Mouse (Mus musculus) forebrain, embryonic 10.5 days (tissue): ENCODE results near the gene Cacnb3. TPM values are rescaled to one million over a fixed set of nuclear protein-coding genes. Genes with fewer than 3 reads are reported as not detected.
A peak's percentile ranks its signal among the peaks of the same experiment; 100 is the strongest.

ENCODE experiments used
- DNase-seq: peaks from one replicate; pipeline ENCODE4 v3.0.0-alpha.2; 2017; ENCODE audit warnings: low spot score; ENCODE audit errors: extremely low spot score
- H3K27ac ChIP-seq: fragments of 300-500 bp; sonication (generic); 2 replicates; pipeline ENCODE4 v1.5.1; 2016; ENCODE audit warnings: mild to moderate bottlenecking
- H3K27me3 ChIP-seq: fragments of 300-500 bp; sonication (generic); 2 replicates; pipeline ENCODE4 v1.6.1; 2016; ENCODE audit warnings: mild to moderate bottlenecking; ENCODE audit not compliant: poor library complexity, severe bottlenecking
- H3K36me3 ChIP-seq: fragments of 300-500 bp; sonication (generic); replicated peaks from 2 replicates; pipeline ENCODE4 v1.6.1; 2016; ENCODE audit warnings: mild to moderate bottlenecking, moderate library complexity
- H3K4me1 ChIP-seq: fragments of 300-500 bp; sonication (generic); 2 replicates; pipeline ENCODE4 v1.6.1; 2016
- H3K4me3 ChIP-seq: fragments of 300-500 bp; sonication (generic); 2 replicates; pipeline ENCODE4 v1.5.1; 2016; ENCODE audit warnings: mild to moderate bottlenecking, moderate library complexity
- H3K9me3 ChIP-seq: fragments of 300-500 bp; sonication (generic); 2 replicates; pipeline ENCODE4 v1.6.1; 2016; ENCODE audit warnings: mild to moderate bottlenecking, moderate library complexity
- WGBS: fragments of 180-500 bp; shearing (Covaris S2); methylation state at CpG from one replicate; pipeline ENCODE4 v1.1.7; 2016; 5-methylcytosine and 5-hydroxymethylcytosine counted together
- polyA plus RNA-seq: library from polyadenylated mRNA; unstranded; fragments of >200 nt; fragmentation: Nextera tagmentation; extraction: Ambion mirVana; gene quantifications from 2 replicates; pipeline ENCODE4 v1.2.1, GENCODE M21; 2016

Gene Cacnb3
- polyA plus RNA-seq, 1 experiment from 2014 or later, result 19.9 TPM

- H3K9me3 ChIP-seq, result no peaks in the 10 kb centered on the region
- 21% methylated on average over 11 of the region's 11 CpGs for WGBS
- H3K27me3 ChIP-seq, result peaks cover 74% of the 10 kb centered on the region
- peak overlapping the region; percentile 40; the same call in 1 of the 2 replicates for H3K27ac ChIP-seq
- no peak for DNase-seq
- peaks cover 48% of the 10 kb centered on the region for H3K4me1 ChIP-seq
- H3K4me3 ChIP-seq, result peak overlapping the region; percentile 59
- no peaks in the 10 kb centered on the region for H3K36me3 ChIP-seq
Observed at GRCm38 (mm10) chr15:98674994-98675545, 44.4 kb downstream of the Cacnb3 start.

- H3K4me3 ChIP-seq, result peak overlapping the region; percentile 59
- 0 out of 2 replicates have a peak overlapping the region, but pooled peaks have one; percentile 35 for H3K27ac ChIP-seq
- no peak for DNase-seq
- H3K36me3 ChIP-seq, result no peaks in the 10 kb centered on the region
- WGBS, result 11% methylated on average over 14 of the region's 14 CpGs
- H3K27me3 ChIP-seq, result peaks cover 75% of the 10 kb centered on the region
- peaks cover 48% of the 10 kb centered on the region for H3K4me1 ChIP-seq
- H3K9me3 ChIP-seq, result no peaks in the 10 kb centered on the region
Observed at GRCm38 (mm10) chr15:98675634-98676250, 45.1 kb downstream of the Cacnb3 start.

- WGBS, result 3% methylated on average over 9 of the region's 9 CpGs
- no peaks in the 10 kb centered on the region for H3K36me3 ChIP-seq
- peak overlapping the region; percentile 49; the same call in 1 of the 2 replicates for H3K27ac ChIP-seq
- no peak for DNase-seq
- peak overlapping the region; percentile 59 for H3K4me3 ChIP-seq
- peaks cover 80% of the 10 kb centered on the region for H3K27me3 ChIP-seq
- no peaks in the 10 kb centered on the region for H3K9me3 ChIP-seq
- H3K4me1 ChIP-seq, result peaks cover 48% of the 10 kb centered on the region
Observed at GRCm38 (mm10) chr15:98676471-98676870, 45.8 kb downstream of the Cacnb3 start.

GRCm38 (mm10) chr15:98676940-98677728 lies 46.5 kb downstream of the Cacnb3 start, which contains the start of gene Rnd1:
TSS of gene Rnd1 (minus strand) at chr15:98677461.
- peak within 1 kb of the TSS; percentile 49 for H3K27ac ChIP-seq
- peak; percentile 83 for DNase-seq
- no peaks in the 10 kb centered on the region for H3K36me3 ChIP-seq
- H3K4me3 ChIP-seq, result peak within 1 kb of the TSS; percentile 59
- peaks cover 48% of the 10 kb centered on the region for H3K4me1 ChIP-seq
- under 1% methylated on average over 36 of the region's 37 CpGs for WGBS
- peaks cover 85% of the 10 kb centered on the region for H3K27me3 ChIP-seq
- H3K9me3 ChIP-seq, result no peaks in the 10 kb centered on the region

- Histone ChIP-seq H3K9me3 (no peaks in the 10 kb centered on the region), H3K27ac (0 out of 2 replicates have a peak overlapping the region, but pooled peaks have one; percentile 49), H3K4me1 (peaks cover 48% of the 10 kb centered on the region), H3K4me3 (no peak overlapping the region; the same call in 1 of the 2 replicates), H3K27me3 (peaks cover 81% of the 10 kb centered on the region), H3K36me3 (no peaks in the 10 kb centered on the region)
- WGBS, result 72% methylated on average over 7 of the region's 7 CpGs
- no peak for DNase-seq
Observed at GRCm38 (mm10) chr15:98677977-98678376, 47.3 kb downstream of the Cacnb3 start.

GRCm38 (mm10) chr15:98680660-98681059 lies 50.0 kb downstream of the Cacnb3 start:
- H3K4me3 ChIP-seq, result no peak overlapping the region
- no peak overlapping the region for H3K27ac ChIP-seq
- H3K36me3 ChIP-seq, result no peaks in the 10 kb centered on the region
- peaks cover 26% of the 10 kb centered on the region for H3K4me1 ChIP-seq
- DNase-seq, result no peak
- no peaks in the 10 kb centered on the region for H3K9me3 ChIP-seq
- 94% methylated on average over 8 of the region's 8 CpGs for WGBS
- peaks cover 56% of the 10 kb centered on the region for H3K27me3 ChIP-seq

GRCm38 (mm10) chr15:98681633-98682032 lies 51.0 kb downstream of the Cacnb3 start:
- Histone ChIP-seq H3K4me1 (peaks cover 17% of the 10 kb centered on the region), H3K4me3 (no peak overlapping the region), H3K27ac (no peak overlapping the region), H3K9me3 (no peaks in the 10 kb centered on the region), H3K36me3 (no peaks in the 10 kb centered on the region), H3K27me3 (peaks cover 46% of the 10 kb centered on the region)
- no peak for DNase-seq
- WGBS, result 88% methylated on average over 7 of the region's 7 CpGs

GRCm38 (mm10) chr15:98683177-98683576 lies 52.5 kb downstream of the Cacnb3 start:
- Histone ChIP-seq H3K36me3 (no peaks in the 10 kb centered on the region), H3K9me3 (no peaks in the 10 kb centered on the region), H3K27ac (no peak overlapping the region), H3K4me3 (no peak overlapping the region), H3K27me3 (peaks cover 33% of the 10 kb centered on the region), H3K4me1 (peaks cover 4% of the 10 kb centered on the region)
- DNase-seq, result no peak
- 84% methylated on average over 10 of the region's 10 CpGs for WGBS

- Histone ChIP-seq H3K4me1 (peaks cover 7% of the 10 kb centered on the region), H3K27ac (no peak overlapping the region), H3K36me3 (no peaks in the 10 kb centered on the region), H3K27me3 (peaks cover 28% of the 10 kb centered on the region), H3K9me3 (no peaks in the 10 kb centered on the region), H3K4me3 (no peak overlapping the region)
- 95% methylated on average over 1 of the region's 1 CpGs for WGBS
- no peak for DNase-seq
Observed at GRCm38 (mm10) chr15:98683746-98684145, 53.1 kb downstream of the Cacnb3 start.

GRCm38 (mm10) chr15:98685926-98686325 lies 55.3 kb downstream of the Cacnb3 start:
- Histone ChIP-seq H3K4me3 (no peak overlapping the region), H3K36me3 (no peaks in the 10 kb centered on the region), H3K27ac (no peak overlapping the region), H3K9me3 (no peaks in the 10 kb centered on the region), H3K27me3 (peaks cover 13% of the 10 kb centered on the region; the same call in 1 of the 2 replicates), H3K4me1 (peaks cover 28% of the 10 kb centered on the region)
- 68% methylated on average over 3 of the region's 3 CpGs for WGBS
- DNase-seq, result no peak

GRCm38 (mm10) chr15:98689682-98690081 lies 59.0 kb downstream of the Cacnb3 start:
- no peak for DNase-seq
- H3K27ac ChIP-seq, result 0 out of 2 replicates have a peak overlapping the region, but pooled peaks have one; percentile 48
- H3K27me3 ChIP-seq, result no peaks in the 10 kb centered on the region
- peaks cover 47% of the 10 kb centered on the region for H3K4me1 ChIP-seq
- no peak overlapping the region for H3K4me3 ChIP-seq
- H3K36me3 ChIP-seq, result no peaks in the 10 kb centered on the region
- no peaks in the 10 kb centered on the region for H3K9me3 ChIP-seq
- 84% methylated on average over 2 of the region's 2 CpGs for whole genome bisulfite sequencing

GRCm38 (mm10) chr15:98691486-98692147 lies 61.0 kb downstream of the Cacnb3 start:
- Histone ChIP-seq H3K4me1 (peaks cover 47% of the 10 kb centered on the region), H3K27me3 (no peaks in the 10 kb centered on the region), H3K9me3 (no peaks in the 10 kb centered on the region), H3K4me3 (peak overlapping the region; percentile 32; the same call in 1 of the 2 replicates), H3K27ac (peak overlapping the region; percentile 80), H3K36me3 (no peaks in the 10 kb centered on the region)
- WGBS, result 11% methylated on average over 7 of the region's 7 CpGs
- DNase-seq, result peak; percentile 57
